Mouse (Mus musculus) megakaryocyte, embryonic 14.5 days (primary cell): ENCODE results near the gene Ldhb.

Source experiments
- FLI1 ChIP-seq: IDR thresholded peaks from 2 replicates; pipeline ENCODE4 v1.6.1; 2012; ENCODE audit warnings: low read length, inconsistent platforms, mixed read lengths
- GATA1 ChIP-seq: IDR thresholded peaks from 3 replicates; pipeline ENCODE4 v1.6.1; 2012; ENCODE audit warnings: mixed read lengths, low read length, inconsistent platforms, borderline replicate concordance

GRCm38 (mm10) chr6:142519110-142519509 is 11.4 kb upstream of the Ldhb start:
- TF ChIP-seq GATA1 (no peak), FLI1 (no peak)
